Mouse (Mus musculus): ENCODE measurements at regions not wholly inside any gene's neighbourhood (a gene's known extent, or its start where the extent isn't known, plus 50 kb on each side); places are given as distances from the start of the nearest gene placed in this dataset.

- Histone ChIP-seq H3K9ac (replicated peaks; ENCODE audit: low read depth, low read length) (no peak overlapping the region), H3K4me3 (ENCODE audit: low read depth, low read length) (no peak overlapping the region), H3K27me3 (ENCODE audit: control insufficient read depth, insufficient read depth, low read length) (no peaks in the 10 kb centered on the region), H3K36me3 (ENCODE audit: control insufficient read depth, insufficient read depth, low read length) (no peaks in the 10 kb centered on the region), H3K4me2 (replicated peaks; ENCODE audit: low read depth, low read length) (no peak overlapping the region), H3K4me1 (ENCODE audit: control insufficient read depth, insufficient read depth, low read length) (peaks cover 18% of the 10 kb centered on the region), H3K9me3 (ENCODE audit: control insufficient read depth, low read depth, low read length) (no peaks in the 10 kb centered on the region), H3K27ac (ENCODE audit: low read length) (no peak overlapping the region)
- no peak for ATAC-seq (ENCODE audit: insufficient number of reproducible peaks, insufficient read depth, low FRiP score, low read depth)
- WGBS, result 60% methylated on average over 14 of the region's 14 CpGs
Measured at GRCm38 (mm10) chr13:97443731-97444428, 203.0 kb downstream of the Enc1 start.

DNA sequence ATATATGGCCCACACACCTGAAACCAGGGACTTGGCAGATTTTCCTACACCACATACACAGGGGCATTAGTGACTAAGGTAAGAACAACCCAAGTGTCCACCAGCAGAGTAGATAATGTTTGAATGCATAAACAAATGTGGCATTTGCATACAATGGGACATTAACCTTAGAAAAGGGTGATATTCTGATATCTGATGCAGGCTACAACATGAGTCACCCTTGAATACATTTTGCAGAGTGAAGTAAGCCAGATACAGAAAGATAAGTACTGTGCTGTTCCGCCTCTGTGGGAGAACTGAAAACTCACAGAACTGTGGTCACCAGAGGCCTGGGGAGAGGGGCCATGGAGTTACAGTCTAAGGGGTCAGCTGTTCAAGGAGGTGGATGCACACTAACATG, 201.9 kb downstream of the Enc1 start:
- no peak overlapping the region for H3K4me3 ChIP-seq (ENCODE audit: low read depth, low read length)
- no peak overlapping the region for H3K4me2 ChIP-seq (replicated peaks; ENCODE audit: low read depth, low read length)

DNA sequence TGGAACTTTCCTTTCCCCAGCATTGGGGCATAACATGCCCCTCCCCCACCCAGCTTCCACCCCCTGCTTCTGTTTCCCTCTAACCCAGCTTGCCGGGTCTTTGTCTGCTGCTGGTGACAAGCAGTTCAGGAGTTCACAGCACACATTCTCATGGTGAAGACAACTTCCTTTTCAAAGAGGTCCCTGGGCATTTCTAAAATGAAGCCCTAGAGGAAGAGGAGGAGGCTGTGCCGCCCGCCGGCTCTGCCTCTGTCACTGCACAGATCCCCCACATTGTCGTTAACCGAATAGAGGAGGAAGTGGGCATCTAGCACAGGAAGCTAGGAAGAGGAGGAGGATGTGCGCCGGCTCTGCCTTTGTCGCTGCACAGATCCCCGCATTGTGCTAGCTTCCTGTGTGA, 201.4 kb downstream of the Enc1 start:
- H3K4me3 ChIP-seq (ENCODE audit: low read depth, low read length), result no peak overlapping the region
- WGBS, result 40% methylated on average over 10 of the region's 10 CpGs
- H3K9me3 ChIP-seq (ENCODE audit: control insufficient read depth, low read depth, low read length), result no peaks in the 10 kb centered on the region
- no peaks in the 10 kb centered on the region for H3K36me3 ChIP-seq (ENCODE audit: control insufficient read depth, insufficient read depth, low read length)
- peaks cover 23% of the 10 kb centered on the region for H3K4me1 ChIP-seq (ENCODE audit: control insufficient read depth, insufficient read depth, low read length)
- no peak overlapping the region for H3K4me2 ChIP-seq (replicated peaks; ENCODE audit: low read depth, low read length)
- no peak overlapping the region; the same call in 1 of the 2 replicates for H3K27ac ChIP-seq (ENCODE audit: low read length)
- no peak overlapping the region for H3K9ac ChIP-seq (replicated peaks; ENCODE audit: low read depth, low read length)
- ATAC-seq (ENCODE audit: insufficient number of reproducible peaks, insufficient read depth, low FRiP score, low read depth), result no peak
- H3K27me3 ChIP-seq (ENCODE audit: control insufficient read depth, insufficient read depth, low read length), result no peaks in the 10 kb centered on the region

More for the DNA sequence above, 201.9 kb downstream of the Enc1 start:
- no peak overlapping the region for H3K9ac ChIP-seq (replicated peaks; ENCODE audit: low read depth, low read length)
- ATAC-seq (ENCODE audit: insufficient number of reproducible peaks, insufficient read depth, low FRiP score, low read depth), result no peak
- no peaks in the 10 kb centered on the region for H3K27me3 ChIP-seq (ENCODE audit: control insufficient read depth, insufficient read depth, low read length)
- no peak overlapping the region for H3K27ac ChIP-seq (ENCODE audit: low read length)
- no peaks in the 10 kb centered on the region for H3K36me3 ChIP-seq (ENCODE audit: control insufficient read depth, insufficient read depth, low read length)
- WGBS, result 80% methylated on average over 1 of the region's 1 CpGs
- H3K9me3 ChIP-seq (ENCODE audit: control insufficient read depth, low read depth, low read length), result no peaks in the 10 kb centered on the region
- peaks cover 23% of the 10 kb centered on the region for H3K4me1 ChIP-seq (ENCODE audit: control insufficient read depth, insufficient read depth, low read length)

DNA sequence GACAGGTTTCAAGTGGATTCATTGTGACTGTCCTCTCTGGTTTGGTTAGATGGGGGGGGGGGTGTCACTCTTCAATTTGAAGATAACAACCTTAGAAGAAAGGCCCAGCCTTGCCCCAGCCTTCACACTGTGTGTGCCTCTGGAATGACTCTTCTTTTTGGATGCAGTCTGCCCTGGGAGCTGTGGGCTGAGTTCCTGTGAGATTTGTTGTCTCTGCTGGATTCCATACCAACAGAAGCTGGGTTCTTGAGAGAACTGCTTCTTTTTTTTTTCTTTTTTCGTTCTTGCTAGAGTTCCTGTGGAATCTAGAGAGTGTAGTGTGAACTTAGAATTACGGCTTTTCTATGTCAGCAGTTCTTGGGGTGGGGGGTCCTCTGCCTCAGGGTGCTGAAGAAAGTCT, 200.9 kb downstream of the Enc1 start:
- peaks cover 25% of the 10 kb centered on the region for H3K4me1 ChIP-seq (ENCODE audit: control insufficient read depth, insufficient read depth, low read length)
- no peaks in the 10 kb centered on the region for H3K27me3 ChIP-seq (ENCODE audit: control insufficient read depth, insufficient read depth, low read length)
- no peak overlapping the region for H3K4me2 ChIP-seq (replicated peaks; ENCODE audit: low read depth, low read length)
- no peaks in the 10 kb centered on the region for H3K9me3 ChIP-seq (ENCODE audit: control insufficient read depth, low read depth, low read length)
- ATAC-seq (ENCODE audit: insufficient number of reproducible peaks, insufficient read depth, low FRiP score, low read depth), result no peak
- no peak overlapping the region for H3K4me3 ChIP-seq (ENCODE audit: low read depth, low read length)
- 46% methylated on average over 2 of the region's 2 CpGs for WGBS
- H3K36me3 ChIP-seq (ENCODE audit: control insufficient read depth, insufficient read depth, low read length), result no peaks in the 10 kb centered on the region
- peak overlapping the region; percentile 3; the same call in 1 of the 2 replicates for H3K27ac ChIP-seq (ENCODE audit: low read length)
- no peak overlapping the region for H3K9ac ChIP-seq (replicated peaks; ENCODE audit: low read depth, low read length)

- no peaks in the 10 kb centered on the region for H3K27me3 ChIP-seq (ENCODE audit: control insufficient read depth, insufficient read depth, low read length)
- no peaks in the 10 kb centered on the region for H3K9me3 ChIP-seq (ENCODE audit: control insufficient read depth, low read depth, low read length)
- no peaks in the 10 kb centered on the region for H3K36me3 ChIP-seq (ENCODE audit: control insufficient read depth, insufficient read depth, low read length)
- peak overlapping the region; percentile 4; the same call in 1 of the 2 replicates for H3K27ac ChIP-seq (ENCODE audit: low read length)
- H3K4me2 ChIP-seq (replicated peaks; ENCODE audit: low read depth, low read length), result no peak overlapping the region; the same call in 1 of the 2 replicates
- ATAC-seq (ENCODE audit: insufficient number of reproducible peaks, insufficient read depth, low FRiP score, low read depth), result no peak
- H3K4me3 ChIP-seq (ENCODE audit: low read depth, low read length), result no peak overlapping the region
- 19% methylated on average over 16 of the region's 16 CpGs for WGBS
- H3K4me1 ChIP-seq (ENCODE audit: control insufficient read depth, insufficient read depth, low read length), result peaks cover 39% of the 10 kb centered on the region
- H3K9ac ChIP-seq (replicated peaks; ENCODE audit: low read depth, low read length), result no peak overlapping the region
Measured at GRCm38 (mm10) chr13:97439216-97439979, 198.5 kb downstream of the Enc1 start.

DNA sequence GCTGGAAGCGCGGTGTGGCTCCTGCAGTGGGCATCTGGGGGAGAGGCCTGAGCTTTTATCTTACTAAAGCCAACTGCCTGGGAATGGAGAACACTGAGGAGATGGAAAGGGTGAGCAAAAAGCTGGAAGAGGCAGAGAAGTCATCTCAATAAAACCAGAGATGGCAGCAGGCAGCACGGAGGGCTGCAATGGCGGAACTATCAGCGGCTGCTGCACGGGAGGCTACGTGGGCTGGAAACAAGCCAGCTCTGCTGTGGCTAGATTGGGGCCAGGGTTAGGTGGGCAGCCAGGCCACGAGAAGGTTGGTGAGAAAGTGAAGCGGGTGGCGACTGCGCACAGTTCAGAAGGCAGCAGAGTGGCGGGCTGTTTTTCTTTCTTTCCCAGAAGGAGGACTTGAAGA, 197.8 kb downstream of the Enc1 start:
- no peak for ATAC-seq (ENCODE audit: insufficient number of reproducible peaks, insufficient read depth, low FRiP score, low read depth)
- H3K9me3 ChIP-seq (ENCODE audit: control insufficient read depth, low read depth, low read length), result no peaks in the 10 kb centered on the region
- H3K9ac ChIP-seq (replicated peaks; ENCODE audit: low read depth, low read length), result no peak overlapping the region
- no peaks in the 10 kb centered on the region for H3K36me3 ChIP-seq (ENCODE audit: control insufficient read depth, insufficient read depth, low read length)
- peak overlapping the region; percentile 4; the same call in 1 of the 2 replicates for H3K27ac ChIP-seq (ENCODE audit: low read length)
- no peak overlapping the region for H3K4me3 ChIP-seq (ENCODE audit: low read depth, low read length)
- H3K4me2 ChIP-seq (replicated peaks; ENCODE audit: low read depth, low read length), result no peak overlapping the region; the same call in 1 of the 2 replicates
- 38% methylated on average over 12 of the region's 12 CpGs for WGBS
- no peaks in the 10 kb centered on the region for H3K27me3 ChIP-seq (ENCODE audit: control insufficient read depth, insufficient read depth, low read length)
- H3K4me1 ChIP-seq (ENCODE audit: control insufficient read depth, insufficient read depth, low read length), result peaks cover 39% of the 10 kb centered on the region

DNA sequence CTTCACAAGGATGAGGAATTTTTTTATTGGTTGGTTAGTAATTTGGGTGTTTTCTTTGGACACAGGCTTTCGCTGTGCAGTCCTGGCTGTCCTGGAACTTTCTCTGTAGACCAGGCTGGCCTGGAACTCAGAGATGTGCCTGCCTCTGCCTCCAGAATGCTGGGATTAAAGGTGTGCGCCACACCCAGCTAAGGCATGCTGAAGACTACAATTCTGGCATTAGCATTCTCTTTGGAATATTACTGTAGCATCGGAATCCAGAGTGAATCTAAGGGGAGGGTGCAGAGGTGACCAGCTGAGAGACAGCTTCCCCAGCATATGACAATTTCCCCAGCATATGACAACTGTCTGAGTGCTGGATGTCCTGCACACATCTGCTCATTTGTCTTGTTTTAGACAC, 197.4 kb downstream of the Enc1 start:
- ATAC-seq (ENCODE audit: insufficient number of reproducible peaks, insufficient read depth, low FRiP score, low read depth), result no peak
- 93% methylated on average over 3 of the region's 3 CpGs for WGBS

GRCm38 (mm10) chr13:97436719-97437350, 195.9 kb downstream of the Enc1 start:
- H3K4me2 ChIP-seq (replicated peaks; ENCODE audit: low read depth, low read length), result peak overlapping the region; percentile 60; the same call in 1 of the 2 replicates
- no peak for ATAC-seq (ENCODE audit: insufficient number of reproducible peaks, insufficient read depth, low FRiP score, low read depth)
- 21% methylated on average over 5 of the region's 5 CpGs for WGBS
- H3K36me3 ChIP-seq (ENCODE audit: control insufficient read depth, insufficient read depth, low read length), result no peaks in the 10 kb centered on the region
- no peak overlapping the region for H3K4me3 ChIP-seq (ENCODE audit: low read depth, low read length)
- H3K4me1 ChIP-seq (ENCODE audit: control insufficient read depth, insufficient read depth, low read length), result peaks cover 32% of the 10 kb centered on the region
- no peak overlapping the region for H3K9ac ChIP-seq (replicated peaks; ENCODE audit: low read depth, low read length)
- no peaks in the 10 kb centered on the region for H3K27me3 ChIP-seq (ENCODE audit: control insufficient read depth, insufficient read depth, low read length)
- H3K27ac ChIP-seq (ENCODE audit: low read length), result peak overlapping the region; percentile 80; the same call in 1 of the 2 replicates
- H3K9me3 ChIP-seq (ENCODE audit: control insufficient read depth, low read depth, low read length), result no peaks in the 10 kb centered on the region

More for the DNA sequence above, 197.4 kb downstream of the Enc1 start:
- H3K4me1 ChIP-seq (ENCODE audit: control insufficient read depth, insufficient read depth, low read length), result peaks cover 39% of the 10 kb centered on the region
- H3K27me3 ChIP-seq (ENCODE audit: control insufficient read depth, insufficient read depth, low read length), result no peaks in the 10 kb centered on the region
- H3K9ac ChIP-seq (replicated peaks; ENCODE audit: low read depth, low read length), result no peak overlapping the region
- H3K4me3 ChIP-seq (ENCODE audit: low read depth, low read length), result no peak overlapping the region
- H3K4me2 ChIP-seq (replicated peaks; ENCODE audit: low read depth, low read length), result no peak overlapping the region
- H3K27ac ChIP-seq (ENCODE audit: low read length), result no peak overlapping the region
- H3K36me3 ChIP-seq (ENCODE audit: control insufficient read depth, insufficient read depth, low read length), result no peaks in the 10 kb centered on the region
- H3K9me3 ChIP-seq (ENCODE audit: control insufficient read depth, low read depth, low read length), result no peaks in the 10 kb centered on the region
